16 mouse cellular contexts compared by ENCODE assay signal in the genomic region with DNA sequence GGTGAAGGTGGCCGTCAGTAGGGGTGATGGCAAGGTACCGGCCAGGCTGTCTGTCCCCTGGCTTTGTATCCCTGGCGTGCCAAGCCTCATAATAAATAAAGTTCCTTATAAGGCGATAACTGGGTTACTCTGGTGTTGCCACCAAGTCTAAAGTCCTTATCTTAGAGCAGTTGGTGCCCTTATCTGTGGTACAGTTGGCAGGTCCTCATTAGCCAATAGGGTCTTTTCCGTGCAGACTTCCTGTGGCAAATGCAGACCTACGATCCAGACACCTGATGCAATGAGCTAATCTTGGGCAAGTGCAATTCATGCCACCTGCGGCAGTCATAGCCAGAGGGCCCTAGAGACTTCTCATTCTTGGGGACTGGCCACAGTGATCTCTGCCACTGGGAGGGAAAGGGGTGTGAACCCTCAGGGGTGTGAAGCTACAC. TPM values are rescaled to one million over a fixed set of nuclear protein-coding genes. Genes with fewer than 3 reads are reported as not detected.
DNase-seq lines count a peak whose midpoint lies in the region; ATAC-seq and TF ChIP-seq lines count a peak whose summit lies in the region.
"Had no signal": no experiment of that assay in that cellular context is flagged by ENCODE, and none has a peak within 500 bp of the region (broad histone marks: within the 10 kb centered on the region; RNA-seq: fewer than 3 reads in every experiment).

No protein-coding gene starts in this region.

- H3K9ac ChIP-seq in intestine, embryonic 15.5 days = no peak overlapping the region
- H3K9ac ChIP-seq: heart, embryonic 12.5 days; midbrain, embryonic 12.5 days; neural tube, embryonic 12.5 days had no signal

- DNase-seq in 416B (ENCODE audit: low read depth) = peak; percentile 99
- no peak for DNase-seq in testis, postnatal 10 days (ENCODE audit: low spot score)
- DNase-seq in kidney, adult 11 months = no peak
- no peak for DNase-seq in left cerebral cortex, adult 9 months (ENCODE audit: low spot score in 2 of 2)
- DNase-seq: adrenal gland, postnatal 36 days; cerebellum, adult 9-11 months; kidney, postnatal 4 days; lung, adult 2 months had no signal

- H3K4me3 ChIP-seq in bone marrow, adult 2 months (replicated peaks; ENCODE audit: control insufficient read depth, low read depth, low read length) = peak overlapping the region; percentile 3
- no peak overlapping the region for H3K4me3 ChIP-seq in intestine, embryonic 15.5 days (replicated peaks)
- H3K4me3 ChIP-seq in megakaryocyte, embryonic 14.5 days (replicated peaks) = peak overlapping the region; percentile 51
- H3K4me3 ChIP-seq: heart, embryonic 12.5 days; midbrain, embryonic 12.5 days; neural tube, embryonic 12.5 days had no signal

- H3K4me2 ChIP-seq in intestine, embryonic 15.5 days (replicated peaks) = no peak overlapping the region
- H3K4me2 ChIP-seq: heart, embryonic 12.5 days; midbrain, embryonic 12.5 days; neural tube, embryonic 12.5 days had no signal

- no peak for TF ChIP-seq POLR2A in bone marrow, adult 2 months (IDR thresholded peaks at IDR 0.05; ENCODE audit: borderline replicate concordance, control insufficient read depth, low read depth, low read length)

- no peaks in the 10 kb centered on the region for H3K27me3 ChIP-seq in intestine, embryonic 15.5 days (replicated peaks)
- peaks cover 11% of the 10 kb centered on the region for H3K27me3 ChIP-seq in megakaryocyte, embryonic 14.5 days (replicated peaks)
- H3K27me3 ChIP-seq: heart, embryonic 12.5 days; neural tube, embryonic 12.5 days had no signal

- peak overlapping the region; percentile 90 for H3K27ac ChIP-seq in bone marrow, adult 2 months (ENCODE audit: control insufficient read depth, insufficient read depth, low read depth, low read length, poor library complexity)
- no peak overlapping the region for H3K27ac ChIP-seq in intestine, embryonic 15.5 days
- H3K27ac ChIP-seq: midbrain, embryonic 12.5 days; neural tube, embryonic 12.5 days had no signal

- 9% methylated on average over 7 of the region's 7 CpGs for WGBS in bone marrow, adult 2 months
- 73% methylated on average over 7 of the region's 7 CpGs for WGBS in intestine, embryonic 15.5 days

- no peaks in the 10 kb centered on the region for H3K36me3 ChIP-seq in intestine, embryonic 15.5 days
- H3K36me3 ChIP-seq in megakaryocyte, embryonic 14.5 days (replicated peaks; ENCODE audit: low read length) = peaks cover 3% of the 10 kb centered on the region
- H3K36me3 ChIP-seq: heart, embryonic 12.5 days; midbrain, embryonic 12.5 days; neural tube, embryonic 12.5 days had no signal

- H3K4me1 ChIP-seq in bone marrow, adult 2 months (ENCODE audit: control insufficient read depth, insufficient read depth, low read length) = peaks cover 6% of the 10 kb centered on the region
- H3K4me1 ChIP-seq in intestine, embryonic 15.5 days (replicated peaks) = no peaks in the 10 kb centered on the region
- H3K4me1 ChIP-seq in megakaryocyte, embryonic 14.5 days = peaks cover 50% of the 10 kb centered on the region
- H3K4me1 ChIP-seq: midbrain, embryonic 12.5 days; neural tube, embryonic 12.5 days had no signal

- H3K9me3 ChIP-seq in intestine, embryonic 15.5 days = no peaks in the 10 kb centered on the region
- H3K9me3 ChIP-seq in megakaryocyte, embryonic 14.5 days = peaks cover 3% of the 10 kb centered on the region
- H3K9me3 ChIP-seq: heart, embryonic 12.5 days; midbrain, embryonic 12.5 days; neural tube, embryonic 12.5 days had no signal

- TF ChIP-seq CTCF in bone marrow, adult 2 months (IDR thresholded peaks at IDR 0.05; ENCODE audit: control insufficient read depth, insufficient read depth, low read length) = no peak

- ATAC-seq in intestine, embryonic 15.5 days = peak; percentile 79
- ATAC-seq in activated CD4-positive, CD25-positive, alpha-beta regulatory T cell, adult 4 months = no peak
- ATAC-seq: hindbrain, embryonic 16.5 days had no signal

RNA-seq across cellular contexts. Expression of a gene that starts 9.2 kb away (rescaled TPM):
- 4.4 and 11.8 TPM in 2 replicates for polyA plus RNA-seq in bone marrow, adult 2 months (2011; ENCODE audit: insufficient read depth, insufficient read length, low replicate concordance, missing spikeins)
- 4.2 and 4.3 TPM in 2 replicates for polyA plus RNA-seq in intestine, embryonic 15.5 days (2015; fragmentation: Nextera tagmentation; extraction: Ambion mirVana)
- polyA plus RNA-seq in megakaryocyte, embryonic 14.5 days (2012; ENCODE audit: insufficient read depth, low replicate concordance) = 2.3 TPM in 1 of 2 replicates, not detected in the other
- 10 to 100 TPM; 52.5 to 78.9 TPM for polyA plus RNA-seq in activated CD4-positive, CD25-positive, alpha-beta regulatory T cell, adult 4 months (2017; shearing (Covaris generic))

RNA-seq across cellular contexts. Expression of a gene that starts 23.2 kb away (rescaled TPM):
- polyA plus RNA-seq in bone marrow, adult 2 months (2011; ENCODE audit: insufficient read depth, insufficient read length, low replicate concordance, missing spikeins) = 0.84 and 5.2 TPM in 2 replicates
- 4.4 and 5.0 TPM in 2 replicates for polyA plus RNA-seq in intestine, embryonic 15.5 days (2015; fragmentation: Nextera tagmentation; extraction: Ambion mirVana)
- 0.02 TPM in 1 of 2 replicates, not detected in the other for polyA plus RNA-seq in megakaryocyte, embryonic 14.5 days (2012; ENCODE audit: insufficient read depth, low replicate concordance)
- 10 to 100 TPM in 1 of 2 experiments, 1 to 10 TPM in 1; 8.6 to 10.2 TPM for polyA plus RNA-seq in activated CD4-positive, CD25-positive, alpha-beta regulatory T cell, adult 4 months (2017; shearing (Covaris generic))

RNA-seq across cellular contexts. Expression of a gene that starts 50.6 kb away (rescaled TPM):
- polyA plus RNA-seq in bone marrow, adult 2 months (2011; ENCODE audit: insufficient read depth, insufficient read length, low replicate concordance, missing spikeins) = 55.3 and 57.2 TPM in 2 replicates
- polyA plus RNA-seq in intestine, embryonic 15.5 days (2015; fragmentation: Nextera tagmentation; extraction: Ambion mirVana) = 104 and 271 TPM in 2 replicates
- 12.5 and 23.0 TPM in 2 replicates for polyA plus RNA-seq in megakaryocyte, embryonic 14.5 days (2012; ENCODE audit: insufficient read depth, low replicate concordance)
- 10 to 100 TPM in 1 of 2 experiments, 1 to 10 TPM in 1; 6.7 to 10.3 TPM for polyA plus RNA-seq in activated CD4-positive, CD25-positive, alpha-beta regulatory T cell, adult 4 months (2017; shearing (Covaris generic))
